Mouse (Mus musculus) liver, postnatal 0 days (tissue): ENCODE data around the gene Fbn1.

Experiments used
- CTCF ChIP-seq: sonication (generic); IDR thresholded peaks from 2 replicates; pipeline ENCODE4 v1.5.1; 2016; ENCODE audit warnings: antibody characterized with exemption, low read depth
- EP300 ChIP-seq: IDR thresholded peaks from 2 replicates; pipeline ENCODE4 v1.6.1; 2016; ENCODE audit warnings: antibody characterized with exemption, low read depth, mild to moderate bottlenecking

GRCm38 (mm10) chr2:125298841-125299240 lies 209.0 kb downstream of the Fbn1 start:
- no peak for TF ChIP-seq CTCF
- no peak for TF ChIP-seq EP300
